Mouse (Mus musculus) urinary bladder, postnatal 0 days (tissue): ENCODE measurements around the gene Gm7971. TPM values are rescaled to one million over a fixed set of nuclear protein-coding genes. Genes with fewer than 3 reads are reported as not detected.

Experiments
- polyA plus RNA-seq: library from polyadenylated mRNA; unstranded; fragments of >200 nt; fragmentation: Nextera tagmentation; extraction: Ambion mirVana; gene quantifications from 2 replicates; pipeline ENCODE4 v1.2.1, GENCODE M21; 2015

Gene Gm7971
- polyA plus RNA-seq: not detected in 2 replicates

DNA sequence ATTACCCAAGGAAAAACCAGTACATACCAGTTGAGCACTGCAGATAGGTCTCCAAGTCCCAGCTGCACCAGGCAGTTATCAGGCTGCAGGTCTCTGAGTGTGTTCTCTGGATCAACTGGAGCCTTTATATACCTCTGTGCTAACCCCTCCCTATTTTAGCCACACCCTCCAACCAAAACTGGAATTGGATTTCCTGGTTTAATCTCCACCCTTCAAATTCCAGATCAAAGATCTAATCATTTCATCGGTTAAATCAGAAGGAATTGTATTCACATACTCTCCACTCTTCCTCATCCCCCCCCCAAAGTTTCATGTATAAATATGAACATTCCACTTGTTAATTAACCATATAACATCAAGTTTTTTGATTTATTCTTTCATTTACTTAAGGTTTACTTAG, at the start of gene Gm7971:
TSS of gene Gm7971 (minus strand) at position 101 of the 400 bp plus-strand sequence.

Other genes starting within 250 kb of the Gm7971 start
- not detected in 2 replicates for gene D5Ertd577e, start 138.1 kb downstream of the Gm7971 start, polyA plus RNA-seq
- not detected in 2 replicates for gene Gm3286, start 84.1 kb downstream of the Gm7971 start, polyA plus RNA-seq
- gene Gm7978, start 141.3 kb upstream of the Gm7971 start, polyA plus RNA-seq: not detected in 2 replicates
- not detected in 2 replicates for gene Gm7982, start 147.1 kb upstream of the Gm7971 start, polyA plus RNA-seq
- not detected in 2 replicates for gene E330014E10Rik, start 181.1 kb upstream of the Gm7971 start, polyA plus RNA-seq